Mouse (Mus musculus): ENCODE measurements at regions not wholly inside any gene's neighbourhood (a gene's known extent, or its start where the extent isn't known, plus 50 kb on each side); places are given as distances from the start of the nearest gene placed in this dataset.
A peak's percentile ranks its signal among the peaks of the same experiment; 100 is the strongest.

- DNase-seq (ENCODE audit: low read depth, low spot score): no peak
These were observed 139.9 kb downstream of the Tle1 start for GRCm38 (mm10) chr4:72060605-72061352.

- DNase-seq (ENCODE audit: low read depth, low spot score): peak; percentile 34
These were observed 150.9 kb downstream of the Tle1 start for GRCm38 (mm10) chr4:72049638-72050454.

- DNase-seq (ENCODE audit: low read depth, low spot score): no peak
These were observed 178.6 kb downstream of the Tle1 start for GRCm38 (mm10) chr4:72022152-72022551.

- no peak for DNase-seq (ENCODE audit: low read depth, low spot score)
These were observed 186.4 kb downstream of the Tle1 start for GRCm38 (mm10) chr4:72014221-72014850.

GRCm38 (mm10) chr4:72013583-72013982 is 187.1 kb downstream of the Tle1 start:
- no peak for DNase-seq (ENCODE audit: low read depth, low spot score)

GRCm38 (mm10) chr4:72010316-72010715 is 190.4 kb downstream of the Tle1 start:
- no peak for DNase-seq (ENCODE audit: low read depth, low spot score)

GRCm38 (mm10) chr4:72005926-72006325 is 194.8 kb downstream of the Tle1 start:
- DNase-seq (ENCODE audit: low read depth, low spot score): no peak

GRCm38 (mm10) chr4:72001221-72001875 is 199.4 kb downstream of the Tle1 start:
- DNase-seq (ENCODE audit: low read depth, low spot score): no peak

- no peak for DNase-seq (ENCODE audit: low read depth, low spot score)
These were observed 210.9 kb upstream of the Gm11232 start for GRCm38 (mm10) chr4:71968701-71969100.

GRCm38 (mm10) chr4:71953441-71953840 is 195.7 kb upstream of the Gm11232 start:
- no peak for DNase-seq (ENCODE audit: low read depth, low spot score)

- peak; percentile 23 for DNase-seq (ENCODE audit: low read depth, low spot score)
These were observed 175.6 kb upstream of the Gm11232 start for GRCm38 (mm10) chr4:71933240-71933986.

GRCm38 (mm10) chr4:71932818-71933217 is 175.1 kb upstream of the Gm11232 start:
- no peak for DNase-seq (ENCODE audit: low read depth, low spot score)

GRCm38 (mm10) chr4:71911551-71911950 is 153.8 kb upstream of the Gm11232 start:
- DNase-seq (ENCODE audit: low read depth, low spot score): no peak

GRCm38 (mm10) chr4:71875651-71876050 is 117.9 kb upstream of the Gm11232 start:
- DNase-seq (ENCODE audit: low read depth, low spot score): no peak

GRCm38 (mm10) chr4:71866948-71867347 is 109.2 kb upstream of the Gm11232 start:
- no peak for DNase-seq (ENCODE audit: low read depth, low spot score)

GRCm38 (mm10) chr4:71841833-71842232 is 84.1 kb upstream of the Gm11232 start:
- no peak for DNase-seq (ENCODE audit: low read depth, low spot score)

GRCm38 (mm10) chr4:71840774-71841146 is 83.0 kb upstream of the Gm11232 start:
- DNase-seq (ENCODE audit: low read depth, low spot score): no peak

GRCm38 (mm10) chr4:71839803-71840773 is 82.3 kb upstream of the Gm11232 start:
- no peak for DNase-seq (ENCODE audit: low read depth, low spot score)

- no peak for DNase-seq (ENCODE audit: low read depth, low spot score)
These were observed 81.5 kb upstream of the Gm11232 start for GRCm38 (mm10) chr4:71839134-71839802.
